Mouse (Mus musculus) liver, adult 2 months (tissue): Measurements from ENCODE around the gene Ndufv2.

Experiments used
- CTCF ChIP-seq: fragments of 200-500 bp; IDR thresholded peaks from 2 replicates; pipeline ENCODE4 v1.5.1; 2011; ENCODE audit warnings: low read depth, low read length, control low read depth
- POLR2A ChIP-seq: fragments of 200-500 bp; IDR thresholded peaks from 2 replicates; pipeline ENCODE4 v1.6.1; 2011; ENCODE audit warnings: low read length, control low read depth; ENCODE audit not compliant: insufficient read depth; ENCODE audit errors: extremely low read depth

GRCm38 (mm10) chr17:66065115-66065514 lies 36.2 kb downstream of the Ndufv2 start:
- TF ChIP-seq CTCF (no peak), POLR2A (no peak)
